Mouse (Mus musculus): ENCODE results near the gene Pycr2. TPM values are rescaled to one million over a fixed set of nuclear protein-coding genes. Genes with fewer than 3 reads are reported as not detected.
A peak's percentile ranks its signal among the peaks of the same experiment; 100 is the strongest.

Gene Pycr2
- total and polyA plus RNA-seq, 2 experiments from 2014 or later, result 34.1 to 36.4 TPM

DNA sequence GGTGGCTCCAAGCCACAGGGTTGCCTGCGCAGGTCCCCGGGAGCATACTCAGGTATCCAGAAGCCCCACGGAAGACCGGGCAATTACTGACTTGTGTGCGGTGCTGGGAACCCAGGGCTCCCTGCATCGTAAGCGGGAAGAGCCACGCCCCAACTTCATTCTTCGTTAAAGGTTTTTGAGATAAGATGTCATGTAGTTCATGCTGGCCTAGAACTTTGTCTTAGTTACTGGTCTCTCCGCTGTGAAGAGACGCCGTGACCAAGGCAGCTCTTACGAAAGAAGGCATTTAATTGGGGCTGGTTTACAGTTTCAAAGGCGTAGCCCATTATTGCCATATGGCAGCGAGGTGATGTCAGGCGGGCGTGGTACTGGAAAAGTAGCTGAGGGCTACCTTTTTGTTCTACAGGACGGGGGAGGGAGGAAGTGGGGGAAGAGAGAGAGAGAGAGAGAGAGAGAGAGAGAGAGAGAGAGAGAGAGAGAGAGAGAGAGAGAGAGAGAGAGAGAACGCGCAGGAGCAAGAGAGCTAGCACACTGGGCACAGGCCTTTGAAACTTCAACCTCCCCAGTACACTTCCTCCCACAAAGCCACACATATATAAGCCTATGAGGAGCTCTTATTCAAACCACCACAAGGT is 7.7 kb downstream of the Pycr2 start:
- DNase-seq (ENCODE audit: low spot score) (no peak), ATAC-seq (ENCODE audit: insufficient read depth, low read depth) (no peak)
- peak overlapping the region; percentile 17 for H3K4me2 ChIP-seq (ENCODE audit: low read depth, low read length)
- peaks cover 6% of the 10 kb centered on the region; the same call in 1 of the 2 replicates for H3K4me1 ChIP-seq (ENCODE audit: control insufficient read depth, insufficient read depth)
- H3K4me3 ChIP-seq (ENCODE audit: low read depth, low read length), result no peak overlapping the region
- 52% methylated on average over 19 of the region's 20 CpGs for WGBS
- H3K9ac ChIP-seq (replicated peaks; ENCODE audit: low read depth, low read length), result no peak overlapping the region
- H3K27ac ChIP-seq (ENCODE audit: low read depth), result no peak overlapping the region
- TF ChIP-seq CTCF (IDR thresholded peaks at IDR 0.05; ENCODE audit: low read depth), result no peak
- TF ChIP-seq EP300 (IDR thresholded peaks at IDR 0.05; ENCODE audit: low read depth), result no peak
- H3K27me3 ChIP-seq (ENCODE audit: control insufficient read depth, insufficient read depth, low read length), result no peaks in the 10 kb centered on the region
- H3K36me3 ChIP-seq (replicated peaks; ENCODE audit: control insufficient read depth, insufficient read depth, low read length), result peaks cover 6% of the 10 kb centered on the region
- no peaks in the 10 kb centered on the region for H3K9me3 ChIP-seq (replicated peaks; ENCODE audit: control insufficient read depth, low read length)

DNA sequence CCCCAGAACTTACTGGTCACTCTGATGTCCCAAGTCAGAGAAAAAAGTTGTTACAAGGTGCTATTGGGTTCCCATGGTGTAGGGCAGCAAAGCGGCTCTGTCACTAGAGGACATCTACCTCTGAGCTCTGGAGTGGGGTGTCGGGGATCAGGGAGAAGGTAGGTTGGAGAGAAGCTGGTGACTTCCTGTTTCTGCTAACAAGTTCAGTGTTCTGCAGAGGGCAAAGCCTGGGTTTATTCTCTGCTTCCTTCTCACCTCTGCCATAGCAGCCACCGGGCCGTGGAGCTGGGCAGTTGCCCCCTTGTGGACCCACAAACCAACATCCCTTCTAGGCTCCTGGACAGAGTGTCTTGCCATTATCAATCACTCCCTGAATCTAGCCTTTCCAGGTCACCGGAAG is 8.7 kb downstream of the Pycr2 start:
- H3K4me3 ChIP-seq (ENCODE audit: low read depth, low read length), result no peak overlapping the region
- no peaks in the 10 kb centered on the region for H3K27me3 ChIP-seq (ENCODE audit: control insufficient read depth, insufficient read depth, low read length)
- ATAC-seq (ENCODE audit: insufficient read depth, low read depth), result no peak
- H3K4me2 ChIP-seq (ENCODE audit: low read depth, low read length), result no peak overlapping the region
- no peak for DNase-seq (ENCODE audit: low spot score)
- peaks cover 4% of the 10 kb centered on the region; the same call in 1 of the 2 replicates for H3K36me3 ChIP-seq (replicated peaks; ENCODE audit: control insufficient read depth, insufficient read depth, low read length)
- H3K9me3 ChIP-seq (replicated peaks; ENCODE audit: control insufficient read depth, low read length), result no peaks in the 10 kb centered on the region
- no peak overlapping the region for H3K27ac ChIP-seq (ENCODE audit: low read depth)
- TF ChIP-seq EP300 (IDR thresholded peaks at IDR 0.05; ENCODE audit: low read depth), result no peak
- no peak for TF ChIP-seq CTCF (IDR thresholded peaks at IDR 0.05; ENCODE audit: low read depth)
- peaks cover 6% of the 10 kb centered on the region; the same call in 1 of the 2 replicates for H3K4me1 ChIP-seq (ENCODE audit: control insufficient read depth, insufficient read depth)
- no peak overlapping the region for H3K9ac ChIP-seq (replicated peaks; ENCODE audit: low read depth, low read length)
- 82% methylated on average over 5 of the region's 5 CpGs for WGBS

DNA sequence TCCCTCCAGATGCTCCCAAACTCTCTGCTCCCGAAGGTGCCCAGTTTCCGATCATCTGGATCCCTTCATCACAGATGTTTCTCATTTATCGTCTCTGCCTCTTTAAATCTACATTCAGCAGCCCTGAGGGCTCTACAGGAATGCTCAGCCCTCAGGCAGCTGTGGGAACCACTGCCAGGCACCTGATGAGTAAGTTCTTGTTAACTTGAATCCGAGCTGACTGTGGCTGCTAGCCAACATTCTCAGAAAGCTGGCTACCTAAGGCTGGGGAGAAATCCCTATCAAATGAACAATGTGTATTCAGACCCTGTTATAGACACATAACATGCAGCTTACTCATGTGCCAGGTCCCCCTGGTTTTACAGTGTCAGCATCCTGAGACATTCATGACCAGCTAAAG is 9.7 kb downstream of the Pycr2 start:
- Histone ChIP-seq H3K27ac (ENCODE audit: low read depth) (no peak overlapping the region), H3K9me3 (replicated peaks; ENCODE audit: control insufficient read depth, low read length) (no peaks in the 10 kb centered on the region), H3K36me3 (replicated peaks; ENCODE audit: control insufficient read depth, insufficient read depth, low read length) (no peaks in the 10 kb centered on the region), H3K27me3 (ENCODE audit: control insufficient read depth, insufficient read depth, low read length) (no peaks in the 10 kb centered on the region), H3K4me1 (ENCODE audit: control insufficient read depth, insufficient read depth) (peaks cover 6% of the 10 kb centered on the region; the same call in 1 of the 2 replicates), H3K4me3 (ENCODE audit: low read depth, low read length) (no peak overlapping the region), H3K9ac (replicated peaks; ENCODE audit: low read depth, low read length) (no peak overlapping the region), H3K4me2 (ENCODE audit: low read depth, low read length) (no peak overlapping the region)
- WGBS, result 24% methylated on average over 4 of the region's 4 CpGs
- ATAC-seq (ENCODE audit: insufficient read depth, low read depth), result peak; percentile 73
- TF ChIP-seq EP300 (IDR thresholded peaks at IDR 0.05; ENCODE audit: low read depth) (no peak), CTCF (IDR thresholded peaks at IDR 0.05; ENCODE audit: low read depth) (no peak)
- peak; percentile 47 for DNase-seq (ENCODE audit: low spot score)

DNA sequence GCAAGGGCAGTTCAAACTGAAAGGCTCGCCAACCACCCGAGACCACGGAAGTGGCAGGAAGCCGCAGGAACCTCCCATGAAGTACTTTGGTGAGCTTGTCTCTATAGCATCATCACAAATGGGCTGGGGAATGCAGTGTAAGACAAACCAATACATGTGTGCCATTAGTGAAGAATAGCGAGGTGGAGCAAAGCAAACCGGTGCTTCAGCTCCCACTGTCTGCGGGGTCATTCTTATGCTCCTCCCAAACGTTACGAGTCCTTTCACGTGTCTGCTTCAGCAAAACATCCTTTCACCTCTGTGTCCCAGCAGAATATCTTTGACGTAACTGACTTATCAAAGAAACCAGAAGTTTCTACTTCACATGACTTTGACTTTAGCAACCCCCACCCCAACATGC is 12.3 kb downstream of the Pycr2 start:
- H3K27me3 ChIP-seq (ENCODE audit: control insufficient read depth, insufficient read depth, low read length), result no peaks in the 10 kb centered on the region
- no peak for TF ChIP-seq EP300 (IDR thresholded peaks at IDR 0.05; ENCODE audit: low read depth)
- no peak for TF ChIP-seq CTCF (IDR thresholded peaks at IDR 0.05; ENCODE audit: low read depth)
- DNase-seq (ENCODE audit: low spot score) (no peak), ATAC-seq (ENCODE audit: insufficient read depth, low read depth) (no peak)
- H3K36me3 ChIP-seq (replicated peaks; ENCODE audit: control insufficient read depth, insufficient read depth, low read length), result no peaks in the 10 kb centered on the region
- H3K4me3 ChIP-seq (ENCODE audit: low read depth, low read length), result no peak overlapping the region
- no peaks in the 10 kb centered on the region for H3K9me3 ChIP-seq (replicated peaks; ENCODE audit: control insufficient read depth, low read length)
- H3K27ac ChIP-seq (ENCODE audit: low read depth), result no peak overlapping the region
- no peak overlapping the region for H3K4me2 ChIP-seq (ENCODE audit: low read depth, low read length)
- 85% methylated on average over 11 of the region's 11 CpGs for WGBS
- H3K9ac ChIP-seq (replicated peaks; ENCODE audit: low read depth, low read length), result no peak overlapping the region
- peaks cover 6% of the 10 kb centered on the region; the same call in 1 of the 2 replicates for H3K4me1 ChIP-seq (ENCODE audit: control insufficient read depth, insufficient read depth)

DNA sequence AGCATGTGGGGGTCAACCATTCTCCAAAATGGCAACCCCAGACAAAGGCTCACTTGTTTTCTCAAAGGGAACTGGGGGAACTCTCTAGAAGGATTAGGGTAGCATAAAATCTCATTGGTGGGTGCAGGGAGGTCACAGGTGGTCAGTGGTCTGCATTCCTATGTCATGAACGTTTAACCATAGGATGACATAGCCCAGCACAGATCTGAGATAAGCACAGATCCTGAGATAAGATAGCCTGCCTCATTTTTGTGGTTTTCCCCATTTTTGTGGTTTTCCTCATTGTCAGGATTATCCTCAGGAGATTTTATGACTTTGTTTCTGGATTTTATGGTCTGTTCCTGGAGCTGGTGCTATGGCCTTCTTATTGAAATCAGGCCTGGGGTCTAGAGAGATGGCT is 13.0 kb downstream of the Pycr2 start:
- Histone ChIP-seq H3K9me3 (replicated peaks; ENCODE audit: control insufficient read depth, low read length) (no peaks in the 10 kb centered on the region), H3K36me3 (replicated peaks; ENCODE audit: control insufficient read depth, insufficient read depth, low read length) (no peaks in the 10 kb centered on the region), H3K9ac (replicated peaks; ENCODE audit: low read depth, low read length) (no peak overlapping the region), H3K27me3 (ENCODE audit: control insufficient read depth, insufficient read depth, low read length) (no peaks in the 10 kb centered on the region), H3K27ac (ENCODE audit: low read depth) (no peak overlapping the region), H3K4me2 (ENCODE audit: low read depth, low read length) (no peak overlapping the region), H3K4me3 (ENCODE audit: low read depth, low read length) (no peak overlapping the region), H3K4me1 (ENCODE audit: control insufficient read depth, insufficient read depth) (peaks cover 6% of the 10 kb centered on the region; the same call in 1 of the 2 replicates)
- DNase-seq (ENCODE audit: low spot score) (no peak), ATAC-seq (ENCODE audit: insufficient read depth, low read depth) (no peak)
- WGBS, result 21% methylated on average over 1 of the region's 1 CpGs
- no peak for TF ChIP-seq EP300 (IDR thresholded peaks at IDR 0.05; ENCODE audit: low read depth)
- TF ChIP-seq CTCF (IDR thresholded peaks at IDR 0.05; ENCODE audit: low read depth), result no peak

DNA sequence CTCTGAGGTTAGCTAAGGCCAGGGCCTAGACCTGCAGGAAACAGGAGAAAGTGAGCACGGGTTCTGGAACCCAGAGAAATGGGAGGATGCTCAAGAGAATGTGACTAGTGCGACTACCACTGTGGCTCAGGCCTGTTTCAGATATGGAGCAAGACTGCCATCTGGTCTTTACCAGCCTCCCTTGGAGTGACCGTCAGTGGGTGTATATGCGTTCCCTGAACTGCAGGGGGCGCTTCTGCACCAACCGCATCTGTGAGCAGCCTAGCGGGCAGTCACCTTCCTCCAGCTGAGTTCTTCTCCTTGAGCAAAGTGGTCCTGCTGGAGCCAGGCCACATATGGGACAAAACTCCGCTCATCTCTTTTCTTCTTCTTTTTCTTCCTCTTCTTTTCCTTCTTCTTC is 15.6 kb downstream of the Pycr2 start:
- no peak for TF ChIP-seq EP300 (IDR thresholded peaks at IDR 0.05; ENCODE audit: low read depth)
- peak; percentile 29 for TF ChIP-seq CTCF (IDR thresholded peaks at IDR 0.05; ENCODE audit: low read depth)
- Histone ChIP-seq H3K27ac (ENCODE audit: low read depth) (no peak overlapping the region), H3K9ac (replicated peaks; ENCODE audit: low read depth, low read length) (no peak overlapping the region), H3K4me3 (ENCODE audit: low read depth, low read length) (no peak overlapping the region), H3K36me3 (replicated peaks; ENCODE audit: control insufficient read depth, insufficient read depth, low read length) (no peaks in the 10 kb centered on the region), H3K27me3 (ENCODE audit: control insufficient read depth, insufficient read depth, low read length) (no peaks in the 10 kb centered on the region), H3K4me2 (ENCODE audit: low read depth, low read length) (no peak overlapping the region), H3K4me1 (ENCODE audit: control insufficient read depth, insufficient read depth) (no peaks in the 10 kb centered on the region), H3K9me3 (replicated peaks; ENCODE audit: control insufficient read depth, low read length) (no peaks in the 10 kb centered on the region)
- WGBS, result 30% methylated on average over 8 of the region's 8 CpGs
- ATAC-seq (ENCODE audit: insufficient read depth, low read depth), result peak; percentile 33; the same call in 1 of the 2 replicates
- DNase-seq (ENCODE audit: low spot score), result no peak

All from heart, postnatal 0 days (tissue).